Mouse (Mus musculus): ENCODE measurements around the gene Galnt15. TPM values are rescaled to one million over a fixed set of nuclear protein-coding genes. Genes with fewer than 3 reads are reported as not detected.
"Not testable (repeated sequence)": the region's sequence is repeated elsewhere in the genome, so short reads cannot be mapped to it uniquely, and the experiment has no call there.

Gene Galnt15
- polyA plus RNA-seq, 1 experiment from 2014 or later, result 0.51 TPM

- H3K27me3 ChIP-seq (ENCODE audit: control insufficient read depth, insufficient read depth, low read length), result no peaks in the 10 kb centered on the region
- ATAC-seq (replicated peaks; ENCODE audit: extremely low read depth, insufficient read depth, low FRiP score), result 0 out of 2 replicates have a peak, but pooled peaks have one; percentile 12
- H3K36me3 ChIP-seq (ENCODE audit: control insufficient read depth, insufficient read depth), result peaks cover 9% of the 10 kb centered on the region
- 49% methylated on average over 8 of the region's 8 CpGs for WGBS
- H3K9ac ChIP-seq (ENCODE audit: low read length), result no peak overlapping the region
- H3K4me2 ChIP-seq (ENCODE audit: low read depth, low read length), result no peak overlapping the region
- no peak overlapping the region for H3K4me3 ChIP-seq (ENCODE audit: low read length)
- H3K9me3 ChIP-seq (replicated peaks; ENCODE audit: control insufficient read depth, low read length), result no peaks in the 10 kb centered on the region
- no peak overlapping the region for H3K27ac ChIP-seq (ENCODE audit: low read length)
- H3K4me1 ChIP-seq (ENCODE audit: control insufficient read depth, insufficient read depth, low read length), result peaks cover 19% of the 10 kb centered on the region
These were observed 48.2 kb downstream of the Galnt15 start for GRCm38 (mm10) chr14:32076896-32077575.

GRCm38 (mm10) chr14:32081026-32081425 lies 52.2 kb downstream of the Galnt15 start:
- Histone ChIP-seq H3K36me3 (ENCODE audit: control insufficient read depth, insufficient read depth) (peaks cover 17% of the 10 kb centered on the region), H3K4me3 (ENCODE audit: low read length) (no peak overlapping the region), H3K4me2 (ENCODE audit: low read depth, low read length) (no peak overlapping the region), H3K27ac (ENCODE audit: low read length) (no peak overlapping the region), H3K4me1 (ENCODE audit: control insufficient read depth, insufficient read depth, low read length) (peaks cover 3% of the 10 kb centered on the region; the same call in 1 of the 2 replicates), H3K9me3 (replicated peaks; ENCODE audit: control insufficient read depth, low read length) (no peaks in the 10 kb centered on the region), H3K27me3 (ENCODE audit: control insufficient read depth, insufficient read depth, low read length) (no peaks in the 10 kb centered on the region), H3K9ac (ENCODE audit: low read length) (no peak overlapping the region)
- WGBS, result 76% methylated on average over 10 of the region's 10 CpGs
- no peak for ATAC-seq (replicated peaks; ENCODE audit: extremely low read depth, insufficient read depth, low FRiP score)

GRCm38 (mm10) chr14:32082891-32083290 lies 54.1 kb downstream of the Galnt15 start:
- H3K4me1 ChIP-seq (ENCODE audit: control insufficient read depth, insufficient read depth, low read length), result peaks cover 11% of the 10 kb centered on the region
- no peaks in the 10 kb centered on the region for H3K27me3 ChIP-seq (ENCODE audit: control insufficient read depth, insufficient read depth, low read length)
- 92% methylated on average over 6 of the region's 6 CpGs for WGBS
- H3K27ac ChIP-seq (ENCODE audit: low read length), result no peak overlapping the region
- H3K4me3 ChIP-seq (ENCODE audit: low read length), result no peak overlapping the region
- ATAC-seq (replicated peaks; ENCODE audit: extremely low read depth, insufficient read depth, low FRiP score), result no peak
- H3K9me3 ChIP-seq (replicated peaks; ENCODE audit: control insufficient read depth, low read length), result no peaks in the 10 kb centered on the region
- no peak overlapping the region for H3K4me2 ChIP-seq (ENCODE audit: low read depth, low read length)
- no peak overlapping the region for H3K9ac ChIP-seq (ENCODE audit: low read length)
- peaks cover 17% of the 10 kb centered on the region for H3K36me3 ChIP-seq (ENCODE audit: control insufficient read depth, insufficient read depth)

DNA sequence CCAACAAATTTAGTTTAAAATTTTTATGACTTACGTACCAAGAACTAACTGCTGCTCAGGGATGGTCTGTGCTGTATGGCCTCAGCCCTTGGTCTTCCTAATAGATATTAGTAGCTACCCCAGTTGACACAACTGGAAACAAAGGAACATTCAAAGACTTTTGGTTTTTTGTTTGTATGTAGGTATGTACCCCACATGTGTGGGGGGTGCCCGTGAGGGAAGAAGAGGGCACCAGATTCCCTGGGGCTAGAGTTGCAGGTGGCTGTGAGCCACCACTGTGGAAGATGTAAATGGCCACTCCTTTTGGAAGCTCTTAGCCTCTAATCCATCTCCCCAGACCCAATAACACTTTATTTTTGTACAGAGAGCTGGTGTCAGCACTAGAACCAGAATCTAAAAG lies 54.7 kb downstream of the Galnt15 start:
- 93% methylated on average over 2 of the region's 2 CpGs for WGBS
- Histone ChIP-seq H3K36me3 (ENCODE audit: control insufficient read depth, insufficient read depth) (peaks cover 17% of the 10 kb centered on the region), H3K4me2 (ENCODE audit: low read depth, low read length) (no peak overlapping the region), H3K27me3 (ENCODE audit: control insufficient read depth, insufficient read depth, low read length) (no peaks in the 10 kb centered on the region), H3K9me3 (replicated peaks; ENCODE audit: control insufficient read depth, low read length) (no peaks in the 10 kb centered on the region), H3K9ac (ENCODE audit: low read length) (no peak overlapping the region), H3K4me3 (ENCODE audit: low read length) (no peak overlapping the region), H3K4me1 (ENCODE audit: control insufficient read depth, insufficient read depth, low read length) (peaks cover 11% of the 10 kb centered on the region), H3K27ac (ENCODE audit: low read length) (no peak overlapping the region)
- no peak for ATAC-seq (replicated peaks; ENCODE audit: extremely low read depth, insufficient read depth, low FRiP score)

DNA sequence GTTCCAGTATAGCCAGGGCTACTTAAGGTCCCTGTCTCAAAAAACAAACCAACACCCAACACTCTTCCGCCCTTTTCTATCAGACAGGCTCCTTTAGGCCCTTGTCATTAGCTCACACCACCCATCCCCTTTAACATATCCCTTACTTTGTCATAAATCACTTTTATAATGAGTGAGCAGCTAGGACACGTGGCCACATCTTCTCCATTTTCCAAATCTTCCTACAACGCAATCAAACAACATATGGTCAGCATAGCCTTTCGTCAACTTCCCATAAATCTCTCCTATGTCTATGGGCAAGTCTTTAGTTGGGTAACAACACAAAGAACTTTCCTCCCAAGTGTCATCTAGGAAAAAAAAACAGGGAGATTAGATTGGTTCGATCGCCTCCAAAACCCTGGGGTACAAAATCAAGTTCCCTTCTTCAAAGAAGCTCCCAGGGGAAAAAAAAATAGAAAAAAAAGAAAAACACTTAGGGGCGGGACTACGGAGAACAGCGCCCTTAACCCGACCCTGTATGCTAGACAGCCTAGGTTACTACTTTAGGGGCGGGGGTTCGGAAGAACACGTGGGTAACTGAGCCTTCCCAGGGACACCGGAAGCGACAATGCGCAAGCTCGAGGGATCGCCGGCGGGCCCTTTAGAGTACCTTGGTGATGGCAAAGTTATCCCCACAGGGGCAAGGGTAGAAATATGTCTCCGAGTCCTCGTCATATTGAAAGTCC lies 56.1 kb downstream of the Galnt15 start, which contains the start of gene Oxnad1:
TSS of gene Oxnad1 (plus strand) at position 614 of the 725 bp plus-strand sequence.
- Histone ChIP-seq H3K4me2 (ENCODE audit: low read depth, low read length) (peak within 1 kb of the TSS; percentile 87), H3K4me3 (ENCODE audit: low read length) (peak within 1 kb of the TSS; percentile 73), H3K4me1 (ENCODE audit: control insufficient read depth, insufficient read depth, low read length) (peaks cover 11% of the 10 kb centered on the region), H3K9ac (ENCODE audit: low read length) (peak within 1 kb of the TSS; percentile 80), H3K27ac (ENCODE audit: low read length) (peak within 1 kb of the TSS; percentile 89), H3K36me3 (ENCODE audit: control insufficient read depth, insufficient read depth) (peaks cover 17% of the 10 kb centered on the region), H3K27me3 (ENCODE audit: control insufficient read depth, insufficient read depth, low read length) (no peaks in the 10 kb centered on the region), H3K9me3 (replicated peaks; ENCODE audit: control insufficient read depth, low read length) (no peaks in the 10 kb centered on the region)
- 3% methylated on average over 22 of the region's 22 CpGs for WGBS
- ATAC-seq (replicated peaks; ENCODE audit: extremely low read depth, insufficient read depth, low FRiP score), result peak; percentile 91

DNA sequence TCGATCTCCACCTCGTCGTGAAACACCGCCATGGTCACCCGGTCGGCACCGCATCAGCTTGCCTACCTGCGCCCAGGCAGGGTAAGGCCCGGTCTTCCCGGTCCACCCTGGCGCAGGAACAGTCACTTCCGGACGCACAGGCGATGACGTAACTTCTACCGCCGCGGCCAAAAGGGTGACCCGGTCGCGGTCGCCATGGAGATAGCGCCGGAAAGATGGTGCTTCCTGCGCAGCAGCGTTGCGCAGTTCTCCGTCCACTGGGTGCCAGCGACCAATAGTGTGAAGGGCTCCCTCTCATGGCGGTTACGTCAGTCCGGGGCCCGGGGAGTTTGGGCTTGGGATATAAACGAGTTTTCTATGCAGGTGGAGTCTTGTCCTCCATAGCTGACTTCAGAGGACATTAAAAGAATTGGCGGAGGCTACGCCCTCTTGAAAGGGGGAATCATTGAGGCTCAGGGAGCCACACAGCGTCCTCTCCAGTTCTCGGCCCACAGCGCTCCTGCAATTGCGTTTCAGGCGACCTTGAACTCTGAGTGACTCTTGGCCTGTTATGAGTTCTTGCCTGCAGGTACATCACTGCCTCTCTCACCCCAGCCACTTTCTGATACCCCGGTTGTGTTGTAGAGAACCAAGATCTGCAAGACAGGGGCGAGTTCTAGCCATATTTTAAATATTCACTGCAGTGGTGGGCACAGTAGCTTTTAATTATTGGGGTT lies 56.9 kb downstream of the Galnt15 start, which contains the start of gene Dph3:
TSS of gene Dph3 (minus strand) at position 244 of the 716 bp plus-strand sequence.
- H3K4me3 ChIP-seq (ENCODE audit: low read length), result peak within 1 kb of the TSS; percentile 73
- H3K9me3 ChIP-seq (replicated peaks; ENCODE audit: control insufficient read depth, low read length), result no peaks in the 10 kb centered on the region
- H3K27ac ChIP-seq (ENCODE audit: low read length), result peak within 1 kb of the TSS; percentile 89
- H3K4me1 ChIP-seq (ENCODE audit: control insufficient read depth, insufficient read depth, low read length), result peaks cover 11% of the 10 kb centered on the region
- H3K4me2 ChIP-seq (ENCODE audit: low read depth, low read length), result peak within 1 kb of the TSS; percentile 87
- no peaks in the 10 kb centered on the region for H3K27me3 ChIP-seq (ENCODE audit: control insufficient read depth, insufficient read depth, low read length)
- peak; percentile 96 for ATAC-seq (replicated peaks; ENCODE audit: extremely low read depth, insufficient read depth, low FRiP score)
- peak within 1 kb of the TSS; percentile 80 for H3K9ac ChIP-seq (ENCODE audit: low read length)
- under 1% methylated on average over 43 of the region's 43 CpGs for WGBS
- H3K36me3 ChIP-seq (ENCODE audit: control insufficient read depth, insufficient read depth), result peaks cover 16% of the 10 kb centered on the region

GRCm38 (mm10) chr14:32086226-32086625 lies 57.4 kb downstream of the Galnt15 start:
- H3K4me3 ChIP-seq (ENCODE audit: low read length), result peak overlapping the region; percentile 73
- peak overlapping the region; percentile 89 for H3K27ac ChIP-seq (ENCODE audit: low read length)
- H3K36me3 ChIP-seq (ENCODE audit: control insufficient read depth, insufficient read depth), result peaks cover 15% of the 10 kb centered on the region
- peak overlapping the region; percentile 80 for H3K9ac ChIP-seq (ENCODE audit: low read length)
- peaks cover 11% of the 10 kb centered on the region for H3K4me1 ChIP-seq (ENCODE audit: control insufficient read depth, insufficient read depth, low read length)
- H3K27me3 ChIP-seq (ENCODE audit: control insufficient read depth, insufficient read depth, low read length), result no peaks in the 10 kb centered on the region
- peak overlapping the region; percentile 66 for H3K4me2 ChIP-seq (ENCODE audit: low read depth, low read length)
- ATAC-seq (replicated peaks; ENCODE audit: extremely low read depth, insufficient read depth, low FRiP score), result no peak
- 8% methylated on average over 8 of the region's 8 CpGs for WGBS
- H3K9me3 ChIP-seq (replicated peaks; ENCODE audit: control insufficient read depth, low read length), result no peaks in the 10 kb centered on the region

DNA sequence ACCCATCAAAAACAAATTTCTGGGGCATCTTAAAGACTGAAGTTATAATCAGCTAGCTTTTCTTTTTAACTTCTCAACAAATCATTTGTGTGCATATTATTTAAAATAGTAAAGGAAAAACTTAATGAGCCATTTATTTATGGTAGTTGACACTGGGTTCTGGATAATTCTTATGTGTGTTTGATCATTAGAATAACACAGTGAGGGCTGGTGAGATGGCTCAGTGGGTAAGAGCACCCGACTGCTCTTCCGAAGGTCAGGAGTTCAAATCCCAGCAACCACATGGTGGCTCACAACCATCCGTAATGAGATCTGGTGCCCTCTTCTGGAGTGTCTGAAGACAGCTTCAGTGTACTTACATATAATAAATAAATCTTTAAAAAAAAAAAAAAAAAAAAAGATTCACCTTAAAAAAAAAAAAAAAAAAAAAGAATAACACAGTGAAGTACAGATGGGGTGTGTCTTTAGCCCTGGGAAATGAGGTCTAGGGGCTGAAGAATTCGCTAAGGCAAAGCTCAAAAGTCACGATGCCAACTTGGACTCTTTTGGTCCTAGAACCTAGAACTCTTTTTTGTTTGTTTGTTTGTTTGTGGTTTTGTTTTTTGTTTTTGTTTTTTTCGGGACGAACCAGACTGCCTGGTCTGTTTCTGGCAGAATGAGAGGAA lies 58.9 kb downstream of the Galnt15 start:
- H3K27ac ChIP-seq (ENCODE audit: low read length); H3K4me2 ChIP-seq (ENCODE audit: low read depth, low read length); H3K9me3 ChIP-seq (replicated peaks; ENCODE audit: control insufficient read depth, low read length); ATAC-seq (replicated peaks; ENCODE audit: extremely low read depth, insufficient read depth, low FRiP score); H3K27me3 ChIP-seq (ENCODE audit: control insufficient read depth, insufficient read depth, low read length); H3K9ac ChIP-seq (ENCODE audit: low read length); H3K4me3 ChIP-seq (ENCODE audit: low read length); H3K36me3 ChIP-seq (ENCODE audit: control insufficient read depth, insufficient read depth): not testable (repeated sequence)
- peaks cover 11% of the 10 kb centered on the region for H3K4me1 ChIP-seq (ENCODE audit: control insufficient read depth, insufficient read depth, low read length)
- 88% methylated on average over 7 of the region's 7 CpGs for WGBS
